Mouse (Mus musculus) lung, adult 2 months (tissue): Measurements from ENCODE around the gene Erg. TPM values are rescaled to one million over a fixed set of nuclear protein-coding genes. Genes with fewer than 3 reads are reported as not detected.

Experiments
- DNase-seq: peaks from one replicate; pipeline ENCODE4 v3.0.0; 2022
- H3K4me1 ChIP-seq: fragments of 200-500 bp; 2 replicates; pipeline ENCODE4 v1.6.1; 2011; ENCODE audit warnings: low read length; ENCODE audit not compliant: control insufficient read depth, insufficient read depth
- H3K4me3 ChIP-seq: fragments of 200-500 bp; replicated peaks from 2 replicates; pipeline ENCODE3; 2011; ENCODE audit warnings: low read depth, mild to moderate bottlenecking, control low read depth, low read length; ENCODE audit errors: extremely low read depth
- CTCF ChIP-seq: fragments of 200-500 bp; IDR thresholded peaks from 2 replicates; pipeline ENCODE4 v1.5.1; 2011; ENCODE audit warnings: mild to moderate bottlenecking, low read length, control low read depth; ENCODE audit not compliant: insufficient read depth
- POLR2A ChIP-seq: fragments of 200-500 bp; IDR thresholded peaks from 2 replicates; pipeline ENCODE4 v1.6.1; 2011; ENCODE audit warnings: low read depth, mild to moderate bottlenecking, control low read depth, low read length, borderline replicate concordance; ENCODE audit errors: extremely low read depth
- WGBS: fragments of 180-500 bp; shearing (Covaris S2); methylation state at CpG from one replicate; pipeline ENCODE4 v1.1.7; 2018; 5-methylcytosine and 5-hydroxymethylcytosine counted together
- polyA plus RNA-seq: library from polyadenylated mRNA; depleted of rRNA; stranded (reverse); fragments of >200 nt; gene quantifications from 2 replicates; pipeline ENCODE4 v1.2.3, GENCODE M21; 2012

Erg gene
- polyA plus RNA-seq, 1 experiment = 82.7 TPM

DNA sequence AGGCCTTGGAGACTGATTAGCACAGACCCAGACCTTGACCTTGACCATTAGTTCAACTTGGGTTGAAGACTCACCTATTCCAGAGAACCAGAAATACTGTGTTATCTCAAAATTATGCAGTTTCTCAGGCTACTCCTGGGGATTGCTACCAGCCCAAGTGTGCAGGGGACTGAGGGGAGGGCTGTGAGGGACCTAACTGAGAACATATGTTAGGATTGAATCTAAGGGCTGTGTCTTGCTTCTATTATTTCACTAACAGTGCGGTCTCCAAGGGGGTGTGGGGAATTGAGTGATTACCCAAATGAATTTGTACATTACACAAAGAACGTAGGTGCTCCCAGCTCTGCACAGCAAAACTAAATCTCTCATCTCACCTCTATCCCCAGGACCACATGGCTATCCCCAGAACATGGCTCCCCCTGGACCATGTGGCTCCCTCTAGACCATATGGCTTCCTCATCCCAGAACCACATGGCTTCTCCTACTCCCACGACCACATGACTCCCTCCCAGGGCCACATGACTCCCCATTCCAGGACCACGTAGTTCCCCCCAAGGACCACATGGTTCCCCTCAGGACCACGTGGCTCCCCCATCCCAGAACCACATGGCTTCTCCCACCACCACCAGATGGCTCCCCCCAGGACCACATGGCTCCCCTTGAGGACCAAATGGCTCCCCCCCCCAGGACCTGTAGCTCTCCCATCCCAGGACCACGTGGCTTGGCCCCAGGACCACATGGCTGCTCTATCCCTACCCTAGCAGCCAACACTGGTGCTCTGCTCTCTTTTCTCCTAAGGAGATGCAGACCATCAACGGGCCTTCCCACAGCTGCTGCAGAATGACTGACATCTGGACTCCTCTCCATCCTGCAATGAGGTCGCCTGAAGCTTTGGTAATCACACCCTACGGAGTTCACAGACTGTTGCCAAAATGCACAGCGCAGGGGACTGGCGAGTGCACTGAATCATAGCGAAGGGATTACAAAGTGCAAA is 229.1 kb downstream of the Erg start:
- TF ChIP-seq POLR2A (no peak), CTCF (no peak)
- 82% methylated on average over 12 of the region's 12 CpGs for WGBS
- H3K4me3 ChIP-seq = no peak overlapping the region
- DNase-seq = no peak
- H3K4me1 ChIP-seq = peaks cover 18% of the 10 kb centered on the region

DNA sequence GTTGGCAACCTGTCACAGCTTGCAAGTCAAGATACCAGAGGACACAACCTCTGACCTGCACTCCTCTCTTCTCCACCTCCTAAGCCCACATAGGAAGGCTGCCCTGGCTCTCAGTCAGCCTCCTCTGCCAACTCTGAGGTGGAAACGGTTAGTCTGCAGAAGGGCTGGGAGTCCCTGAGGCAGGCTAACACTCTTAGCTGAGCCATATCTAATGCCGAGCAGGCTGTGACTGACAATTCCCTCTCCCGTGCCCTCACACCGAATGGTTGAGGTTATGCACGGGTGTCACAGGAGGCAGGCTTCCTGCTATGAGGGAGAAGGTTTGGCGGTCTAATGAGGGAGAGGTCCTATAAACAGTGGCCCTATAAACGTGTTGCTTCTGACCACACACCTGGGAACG is 232.6 kb downstream of the Erg start:
- 60% methylated on average over 8 of the region's 8 CpGs for WGBS

DNA sequence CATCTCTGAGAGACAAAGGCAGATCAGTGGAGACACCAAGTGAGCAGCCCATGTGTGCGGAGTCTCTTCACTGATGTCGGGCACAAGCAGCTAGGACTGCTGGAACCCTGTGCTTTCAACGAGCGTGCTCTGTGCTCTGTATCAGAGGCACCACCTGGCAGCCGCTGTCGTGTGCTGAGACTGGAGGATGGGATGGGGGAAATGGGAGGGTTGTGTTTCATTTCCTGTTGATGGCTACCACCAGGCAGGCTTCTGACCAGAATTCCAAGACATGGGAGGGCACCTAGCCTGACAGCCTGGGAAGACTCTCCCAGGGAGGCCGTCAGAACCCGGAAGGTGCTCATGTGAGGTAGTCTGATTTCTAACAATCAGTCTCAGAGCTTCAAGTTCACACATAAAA is 234.1 kb downstream of the Erg start:
- H3K4me1 ChIP-seq = peaks cover 34% of the 10 kb centered on the region
- H3K4me3 ChIP-seq = no peak overlapping the region
- WGBS = 43% methylated on average over 8 of the region's 8 CpGs
- TF ChIP-seq CTCF (no peak), POLR2A (peak; percentile 44; the same call in 1 of the 2 replicates)
- DNase-seq = no peak

More for the DNA sequence above, 232.6 kb downstream of the Erg start:
- Histone ChIP-seq H3K4me3 (no peak overlapping the region), H3K4me1 (peaks cover 23% of the 10 kb centered on the region)
- DNase-seq = no peak
- TF ChIP-seq CTCF (no peak), POLR2A (no peak)

DNA sequence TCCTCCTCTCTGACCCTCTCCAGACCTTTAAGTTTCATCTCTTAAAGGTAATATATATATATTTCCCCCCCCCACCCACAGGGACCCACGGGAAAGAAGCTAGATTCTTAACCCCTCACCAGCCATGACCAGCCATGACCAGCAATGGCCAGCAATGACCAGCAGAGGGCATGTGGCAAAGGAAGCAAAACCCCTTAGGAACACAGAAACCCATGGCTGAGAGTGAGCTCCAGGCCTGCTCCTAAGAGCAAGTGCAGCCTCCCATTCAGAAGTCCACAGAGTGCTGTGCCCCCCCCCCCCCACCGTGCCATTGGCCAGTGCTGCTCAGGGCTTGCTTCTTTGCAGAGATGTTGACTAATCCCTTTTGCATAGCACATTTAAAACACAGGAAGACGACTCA is 235.9 kb downstream of the Erg start:
- H3K4me3 ChIP-seq = no peak overlapping the region
- H3K4me1 ChIP-seq = peaks cover 39% of the 10 kb centered on the region
- no peak for DNase-seq
- TF ChIP-seq POLR2A (no peak), CTCF (peak; percentile 92)
- WGBS = 24% methylated on average over 3 of the region's 3 CpGs

DNA sequence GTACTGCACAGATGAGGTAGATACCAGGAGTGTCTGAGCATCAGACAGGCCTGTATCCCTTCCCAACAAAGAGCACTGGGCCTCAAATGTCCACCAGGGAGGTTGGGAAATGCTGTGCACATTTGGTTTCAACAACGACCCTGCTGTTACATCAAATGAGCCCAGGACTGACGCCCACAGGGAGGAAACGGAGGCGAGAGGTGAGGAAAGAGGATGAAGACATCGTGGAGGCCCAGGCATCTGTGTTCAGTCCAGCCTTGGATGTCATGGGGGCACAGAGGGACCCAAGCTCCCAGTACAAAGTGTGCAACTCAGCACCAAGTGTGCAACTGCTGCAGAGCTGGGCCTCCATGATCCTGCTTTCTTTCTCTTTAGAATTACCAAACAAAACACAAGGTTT is 236.6 kb downstream of the Erg start:
- Histone ChIP-seq H3K4me1 (peaks cover 43% of the 10 kb centered on the region), H3K4me3 (no peak overlapping the region)
- DNase-seq = no peak
- WGBS = 60% methylated on average over 5 of the region's 5 CpGs
- no peak for TF ChIP-seq POLR2A

DNA sequence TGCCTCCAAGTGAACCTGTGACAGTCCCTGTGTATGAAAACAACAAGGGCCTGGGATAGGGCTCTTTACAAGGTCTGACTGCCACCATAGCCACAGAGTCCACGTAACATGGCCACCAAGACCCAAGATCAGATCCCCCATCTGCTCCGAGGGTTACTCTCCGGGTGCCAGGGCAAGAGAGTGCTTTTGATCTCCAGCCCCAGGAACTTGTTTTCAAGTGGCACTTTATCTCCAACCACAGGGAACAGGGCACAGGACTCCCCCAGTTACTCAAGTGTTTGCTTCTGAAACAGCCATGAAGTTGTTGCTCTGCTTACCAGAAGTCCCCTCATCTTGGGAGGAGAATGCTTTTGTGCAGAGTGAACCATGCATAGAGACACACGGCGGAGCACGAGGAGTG is 237.0 kb downstream of the Erg start:
- no peak for DNase-seq
- no peak overlapping the region for H3K4me3 ChIP-seq
- TF ChIP-seq POLR2A (no peak), CTCF (no peak)
- peaks cover 43% of the 10 kb centered on the region for H3K4me1 ChIP-seq
- WGBS = 69% methylated on average over 6 of the region's 6 CpGs

DNA sequence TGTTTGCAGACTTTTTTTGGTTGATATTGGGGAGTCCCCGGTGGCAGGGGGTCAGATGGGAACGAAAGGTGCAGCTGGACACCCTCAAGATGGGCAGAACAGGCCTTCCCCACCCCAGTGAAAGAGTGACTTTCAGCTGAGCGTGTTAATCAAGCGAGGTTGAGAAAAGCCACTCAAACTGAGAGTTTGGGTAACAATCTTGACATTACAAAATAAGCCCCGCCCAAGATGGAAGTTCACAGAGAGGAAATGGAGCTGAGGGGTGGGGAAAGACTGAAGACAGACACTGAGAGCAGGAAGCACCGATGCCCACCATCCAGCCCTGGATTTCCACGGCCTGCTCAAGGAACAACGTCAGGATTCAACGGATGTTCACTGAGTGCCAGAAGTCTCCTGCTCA is 237.8 kb downstream of the Erg start:
- H3K4me3 ChIP-seq = no peak overlapping the region
- no peak for DNase-seq
- WGBS = 64% methylated on average over 9 of the region's 9 CpGs
- H3K4me1 ChIP-seq = peaks cover 43% of the 10 kb centered on the region
- TF ChIP-seq POLR2A = no peak
- TF ChIP-seq CTCF = no peak

DNA sequence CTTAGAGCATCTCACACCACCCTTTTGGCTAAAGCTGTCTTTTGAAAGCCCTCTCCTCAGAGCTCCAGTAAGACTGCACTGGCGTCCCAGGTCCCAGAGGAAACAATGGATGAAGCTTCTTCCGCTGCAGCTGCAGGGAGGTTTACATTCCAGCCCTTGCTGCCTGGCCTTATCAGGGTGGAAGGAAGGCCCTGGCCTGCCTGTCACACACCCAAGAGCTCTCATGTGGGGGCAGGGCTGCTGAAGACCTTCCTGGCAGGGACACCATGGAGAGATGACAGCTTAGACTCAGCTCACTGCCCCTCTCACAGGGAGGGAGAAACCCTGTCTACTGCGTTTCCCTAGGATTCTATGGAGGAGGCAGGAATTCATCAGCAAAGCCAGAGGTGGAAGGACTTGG is 239.2 kb downstream of the Erg start:
- no peak overlapping the region for H3K4me3 ChIP-seq
- TF ChIP-seq POLR2A = peak; percentile 38; the same call in 1 of the 2 replicates
- no peak for TF ChIP-seq CTCF
- DNase-seq = peak; percentile 49

DNA sequence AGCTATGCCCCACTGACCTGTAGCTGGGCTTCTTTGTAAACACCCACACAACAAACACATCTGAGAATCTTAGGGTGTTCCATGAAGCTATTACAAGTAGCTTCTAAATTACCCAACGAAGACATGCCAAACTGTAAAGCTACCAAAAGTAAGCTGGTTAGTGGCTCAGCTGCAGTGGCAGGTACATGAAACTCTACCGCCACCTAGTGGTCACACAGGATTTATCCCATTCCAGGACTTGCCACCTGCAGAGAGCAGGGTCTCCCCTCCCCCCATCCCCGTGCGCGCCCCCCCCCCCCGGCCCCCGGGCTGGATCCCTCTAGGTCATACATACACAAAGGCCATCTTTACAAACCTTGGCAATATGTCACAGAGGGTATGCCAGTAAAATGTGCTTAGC is 240.5 kb downstream of the Erg start:
- TF ChIP-seq CTCF (peak; percentile 72), POLR2A (no peak)
- WGBS = 2% methylated on average over 7 of the region's 7 CpGs

More for the DNA sequence above, 239.2 kb downstream of the Erg start:
- WGBS = 34% methylated on average over 3 of the region's 3 CpGs
- peaks cover 37% of the 10 kb centered on the region for H3K4me1 ChIP-seq

DNA sequence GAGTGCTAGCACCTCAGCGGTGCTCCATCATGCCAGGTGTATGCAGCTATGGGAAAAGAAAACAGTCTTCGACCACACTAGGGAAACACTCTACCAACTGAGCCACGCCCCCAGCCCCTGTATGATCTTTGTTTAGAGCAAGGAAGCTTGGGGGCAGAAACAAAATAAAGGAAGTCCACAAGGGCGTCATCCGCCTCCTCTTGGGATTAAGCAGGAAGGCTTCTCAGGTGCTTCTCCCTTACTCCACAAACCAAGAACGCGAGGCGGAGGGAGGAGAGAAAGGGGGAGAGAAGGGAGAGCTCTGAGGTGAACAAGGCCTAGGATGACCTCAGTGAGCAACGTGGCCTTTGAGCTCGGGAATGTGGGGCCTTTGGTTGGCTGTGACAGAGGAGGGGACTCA is 241.4 kb downstream of the Erg start:
- whole genome bisulfite sequencing = 37% methylated on average over 10 of the region's 10 CpGs
- Histone ChIP-seq H3K4me1 (peaks cover 33% of the 10 kb centered on the region), H3K4me3 (no peak overlapping the region)
- TF ChIP-seq CTCF (no peak), POLR2A (no peak)
- DNase-seq = no peak

More for the DNA sequence above, 240.5 kb downstream of the Erg start:
- H3K4me3 ChIP-seq = no peak overlapping the region
- H3K4me1 ChIP-seq = peaks cover 34% of the 10 kb centered on the region
- DNase-seq = peak; percentile 69
